Mouse (Mus musculus) stomach, embryonic 14.5 days (tissue): ENCODE results near the gene Fcrla. TPM values are rescaled to one million over a fixed set of nuclear protein-coding genes. Genes with fewer than 3 reads are reported as not detected.
A peak's percentile ranks its signal among the peaks of the same experiment; 100 is the strongest.
"Not testable (repeated sequence)": the region's sequence is repeated elsewhere in the genome, so short reads cannot be mapped to it uniquely, and the experiment has no call there.

Experiments used
- ATAC-seq: fragments of 200-750 bp; cut with Nextera tagmentation; 2 replicates; pipeline ENCODE4 v1.8.0; 2017; ENCODE audit warnings: low read depth, moderate TSS enrichment; ENCODE audit not compliant: insufficient number of reproducible peaks, insufficient read depth, low FRiP score
- H3K27ac ChIP-seq: fragments of 300-500 bp; sonication (generic); 2 replicates; pipeline ENCODE4 v1.5.1; 2014; ENCODE audit warnings: mild to moderate bottlenecking, low read length, moderate library complexity, mixed read lengths
- H3K27me3 ChIP-seq: fragments of 300-500 bp; sonication (generic); 2 replicates; pipeline ENCODE4 v1.6.1; 2014; ENCODE audit warnings: low read length, control low read depth, mixed read lengths; ENCODE audit not compliant: control insufficient read depth, insufficient read depth
- H3K36me3 ChIP-seq: fragments of 300-500 bp; sonication (generic); 2 replicates; pipeline ENCODE4 v1.6.1; 2014; ENCODE audit warnings: mild to moderate bottlenecking, control low read depth, low read length, moderate library complexity, mixed read lengths; ENCODE audit not compliant: control insufficient read depth, insufficient read depth
- H3K4me1 ChIP-seq: fragments of 300-500 bp; sonication (generic); 2 replicates; pipeline ENCODE4 v1.6.1; 2014; ENCODE audit warnings: low read length, control low read depth, mixed read lengths; ENCODE audit not compliant: control insufficient read depth, insufficient read depth
- H3K4me2 ChIP-seq: fragments of 300-500 bp; sonication (generic); replicated peaks from 2 replicates; pipeline ENCODE4 v1.6.1; 2014; ENCODE audit warnings: low read depth, low read length, control low read depth
- H3K4me3 ChIP-seq: fragments of 300-500 bp; sonication (generic); 2 replicates; pipeline ENCODE4 v1.5.1; 2014; ENCODE audit warnings: low read depth, low read length, control low read depth
- H3K9ac ChIP-seq: fragments of 300-500 bp; sonication (generic); replicated peaks from 2 replicates; pipeline ENCODE4 v1.6.1; 2014; ENCODE audit warnings: low read depth, mild to moderate bottlenecking, control low read depth, low read length, moderate library complexity, mixed read lengths
- H3K9me3 ChIP-seq: fragments of 300-500 bp; sonication (generic); 2 replicates; pipeline ENCODE4 v1.6.1; 2016; ENCODE audit warnings: low read depth, low read length, control low read depth; ENCODE audit not compliant: control insufficient read depth
- WGBS: fragments of 180-500 bp; shearing (Covaris S2); extraction: QIAGEN DNeasy Blood & Tissue Kit; methylation state at CpG from one replicate; pipeline ENCODE4 v1.1.7; 2014; 5-methylcytosine and 5-hydroxymethylcytosine counted together
- polyA plus RNA-seq: library from polyadenylated mRNA; unstranded; fragments of >200 nt; fragmentation: Nextera tagmentation; extraction: Ambion mirVana; gene quantifications from 2 replicates; pipeline ENCODE4 v1.2.1, GENCODE M21; 2014

Gene Fcrla
- polyA plus RNA-seq, 1 experiment from 2014 or later, result not detected

GRCm38 (mm10) chr1:170967581-170967980 is 40.2 kb upstream of the Fcrla start:
- H3K9ac ChIP-seq, result no peak overlapping the region
- H3K4me3 ChIP-seq, result no peak overlapping the region
- no peak overlapping the region for H3K27ac ChIP-seq
- H3K27me3 ChIP-seq, result no peaks in the 10 kb centered on the region
- no peak for ATAC-seq
- no peaks in the 10 kb centered on the region for H3K36me3 ChIP-seq
- peaks cover 6% of the 10 kb centered on the region for H3K4me1 ChIP-seq
- 77% methylated on average over 3 of the region's 3 CpGs for WGBS
- H3K4me2 ChIP-seq, result no peak overlapping the region
- no peaks in the 10 kb centered on the region for H3K9me3 ChIP-seq

GRCm38 (mm10) chr1:170963087-170963486 is 35.7 kb upstream of the Fcrla start:
- H3K27ac ChIP-seq, result no peak overlapping the region
- H3K36me3 ChIP-seq, result no peaks in the 10 kb centered on the region
- no peaks in the 10 kb centered on the region for H3K9me3 ChIP-seq
- no peak overlapping the region for H3K4me2 ChIP-seq
- no peaks in the 10 kb centered on the region for H3K27me3 ChIP-seq
- H3K4me3 ChIP-seq, result no peak overlapping the region
- H3K9ac ChIP-seq, result no peak overlapping the region
- peaks cover 6% of the 10 kb centered on the region for H3K4me1 ChIP-seq
- 57% methylated on average over 7 of the region's 7 CpGs for WGBS
- ATAC-seq, result peak; percentile 49; the same call in 1 of the 2 replicates

- ATAC-seq, result no peak
- WGBS, result 56% methylated on average over 2 of the region's 2 CpGs
- H3K36me3 ChIP-seq, result no peaks in the 10 kb centered on the region
- no peak overlapping the region for H3K9ac ChIP-seq
- H3K4me1 ChIP-seq, result peaks cover 6% of the 10 kb centered on the region
- no peak overlapping the region for H3K4me3 ChIP-seq
- H3K27me3 ChIP-seq, result no peaks in the 10 kb centered on the region
- no peaks in the 10 kb centered on the region for H3K9me3 ChIP-seq
- H3K4me2 ChIP-seq, result no peak overlapping the region
- no peak overlapping the region for H3K27ac ChIP-seq
Measured at GRCm38 (mm10) chr1:170962301-170962700, 34.9 kb upstream of the Fcrla start.

GRCm38 (mm10) chr1:170961101-170961500 is 33.7 kb upstream of the Fcrla start:
- H3K4me2 ChIP-seq, result no peak overlapping the region
- H3K9ac ChIP-seq, result no peak overlapping the region
- H3K27ac ChIP-seq, result no peak overlapping the region
- no peaks in the 10 kb centered on the region for H3K9me3 ChIP-seq
- no peak for ATAC-seq
- H3K4me3 ChIP-seq, result no peak overlapping the region
- no peaks in the 10 kb centered on the region for H3K36me3 ChIP-seq
- H3K4me1 ChIP-seq, result peaks cover 6% of the 10 kb centered on the region
- H3K27me3 ChIP-seq, result no peaks in the 10 kb centered on the region
- WGBS, result 82% methylated on average over 6 of the region's 6 CpGs

- no peaks in the 10 kb centered on the region for H3K27me3 ChIP-seq
- no peaks in the 10 kb centered on the region for H3K36me3 ChIP-seq
- H3K9me3 ChIP-seq, result no peaks in the 10 kb centered on the region
- H3K4me3 ChIP-seq, result no peak overlapping the region
- no peak overlapping the region for H3K9ac ChIP-seq
- no peak overlapping the region for H3K4me2 ChIP-seq
- no peak for ATAC-seq
- 78% methylated on average over 2 of the region's 2 CpGs for WGBS
- H3K4me1 ChIP-seq, result peaks cover 6% of the 10 kb centered on the region
- no peak overlapping the region for H3K27ac ChIP-seq
Measured at GRCm38 (mm10) chr1:170959791-170960190, 32.4 kb upstream of the Fcrla start.

- H3K4me2 ChIP-seq, result no peak overlapping the region
- 51% methylated on average over 3 of the region's 3 CpGs for WGBS
- no peaks in the 10 kb centered on the region for H3K9me3 ChIP-seq
- no peak overlapping the region for H3K4me3 ChIP-seq
- H3K4me1 ChIP-seq, result peaks cover 3% of the 10 kb centered on the region
- H3K27ac ChIP-seq, result no peak overlapping the region
- H3K27me3 ChIP-seq, result no peaks in the 10 kb centered on the region
- H3K9ac ChIP-seq, result no peak overlapping the region
- no peak for ATAC-seq
- no peaks in the 10 kb centered on the region for H3K36me3 ChIP-seq
Measured at GRCm38 (mm10) chr1:170958225-170958624, 30.8 kb upstream of the Fcrla start.

GRCm38 (mm10) chr1:170953192-170953591 is 25.8 kb upstream of the Fcrla start:
- Histone ChIP-seq H3K27me3 (no peaks in the 10 kb centered on the region), H3K9ac (no peak overlapping the region), H3K36me3 (no peaks in the 10 kb centered on the region), H3K27ac (no peak overlapping the region), H3K4me2 (no peak overlapping the region), H3K4me3 (no peak overlapping the region), H3K9me3 (no peaks in the 10 kb centered on the region), H3K4me1 (no peaks in the 10 kb centered on the region)
- WGBS, result 78% methylated on average over 2 of the region's 2 CpGs
- ATAC-seq, result no peak

GRCm38 (mm10) chr1:170950772-170951171 is 23.4 kb upstream of the Fcrla start:
- H3K27me3 ChIP-seq, result no peaks in the 10 kb centered on the region
- H3K36me3 ChIP-seq, result no peaks in the 10 kb centered on the region
- H3K4me3 ChIP-seq, result no peak overlapping the region
- no peak for ATAC-seq
- H3K27ac ChIP-seq, result no peak overlapping the region
- no peak overlapping the region for H3K9ac ChIP-seq
- H3K4me1 ChIP-seq, result no peaks in the 10 kb centered on the region
- 0 out of 2 replicates have a peak, but pooled peaks cover 4% of the 10 kb centered on the region for H3K9me3 ChIP-seq
- no peak overlapping the region for H3K4me2 ChIP-seq
- 22% methylated on average over 3 of the region's 3 CpGs for WGBS

- H3K9ac ChIP-seq, H3K4me2 ChIP-seq, H3K36me3 ChIP-seq, H3K4me1 ChIP-seq, H3K9me3 ChIP-seq, ATAC-seq, H3K27ac ChIP-seq, H3K4me3 ChIP-seq, H3K27me3 ChIP-seq: not testable (repeated sequence)
- WGBS, result 100% methylated on average over 4 of the region's 9 CpGs
Measured at GRCm38 (mm10) chr1:170944908-170945307, 17.5 kb upstream of the Fcrla start.
